Mouse (Mus musculus): ENCODE results near the gene Mrps7. TPM values are rescaled to one million over a fixed set of nuclear protein-coding genes. Genes with fewer than 3 reads are reported as not detected.

The Mrps7 gene
- total RNA-seq, 1 experiment from 2014 or later = 23.5 TPM

DNA sequence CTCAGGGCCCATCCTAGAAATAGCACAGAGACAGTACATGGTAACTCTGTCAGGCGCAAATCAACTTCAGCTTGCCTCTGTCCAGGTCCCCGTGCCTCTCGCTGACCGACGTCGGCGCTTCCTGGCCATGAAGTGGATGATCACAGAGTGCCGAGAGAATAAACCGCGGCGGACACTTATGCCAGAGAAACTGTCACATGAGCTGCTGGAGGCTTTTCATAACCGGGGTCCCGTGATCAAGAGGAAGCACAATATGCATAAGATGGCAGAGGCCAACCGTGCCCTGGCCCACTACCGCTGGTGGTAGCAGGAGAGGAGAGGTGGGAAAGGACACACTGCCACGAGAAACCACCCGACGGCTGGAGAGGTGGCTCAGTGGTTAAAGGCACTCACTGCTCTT is 3.0 kb downstream of the Mrps7 start:
- no peak for ATAC-seq (ENCODE audit: extremely low read depth, insufficient number of reproducible peaks, low FRiP score, poor library complexity, severe bottlenecking)

DNA sequence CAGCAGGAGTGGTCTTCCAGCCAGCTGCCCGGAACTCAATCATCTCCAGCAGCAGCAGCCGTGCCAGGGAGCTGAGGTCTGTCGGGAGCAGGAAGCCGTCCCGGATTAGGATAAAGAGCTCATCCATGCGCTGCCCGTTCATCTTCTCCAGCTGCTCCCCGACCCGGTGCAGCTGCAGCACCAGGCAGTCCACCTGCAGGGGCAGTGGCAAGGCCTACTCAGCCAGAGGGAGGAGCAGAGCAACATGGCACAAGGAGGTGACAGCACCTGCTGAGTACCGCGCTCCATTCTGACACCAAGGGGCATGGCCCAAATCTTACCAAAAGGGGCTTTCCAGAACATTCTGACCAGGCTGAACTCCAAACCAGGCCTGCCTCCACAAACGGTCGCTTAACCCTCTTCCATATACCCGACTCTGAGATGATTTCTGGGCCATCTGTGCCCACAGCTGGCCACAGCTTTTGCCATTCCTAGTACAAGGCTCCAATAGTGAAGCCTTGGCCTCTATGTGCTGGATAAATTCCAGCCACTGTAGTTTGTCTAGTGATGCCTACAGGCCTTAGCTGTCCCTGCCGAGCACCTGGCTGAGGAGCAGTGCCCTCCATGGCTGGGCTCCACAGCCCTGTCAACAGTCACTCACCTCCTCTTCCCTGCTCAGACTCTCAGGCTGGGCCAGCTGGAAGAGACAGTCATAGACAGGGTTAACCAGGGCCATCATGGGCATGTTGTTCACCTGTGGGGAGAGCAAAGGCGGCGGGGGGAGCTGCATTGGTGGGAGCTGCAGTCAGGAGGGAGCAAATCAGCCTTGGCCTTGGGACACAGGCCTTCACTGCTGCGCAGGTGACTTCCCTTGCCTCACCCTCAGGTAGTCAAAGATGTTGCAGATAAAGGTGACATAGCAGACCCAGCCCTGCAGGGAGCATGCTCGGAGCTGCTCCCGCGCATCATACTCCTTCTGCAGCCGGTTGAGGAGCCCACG is 5.0 kb downstream of the Mrps7 start:
- no peak for ATAC-seq (ENCODE audit: extremely low read depth, insufficient number of reproducible peaks, low FRiP score, poor library complexity, severe bottlenecking)

DNA sequence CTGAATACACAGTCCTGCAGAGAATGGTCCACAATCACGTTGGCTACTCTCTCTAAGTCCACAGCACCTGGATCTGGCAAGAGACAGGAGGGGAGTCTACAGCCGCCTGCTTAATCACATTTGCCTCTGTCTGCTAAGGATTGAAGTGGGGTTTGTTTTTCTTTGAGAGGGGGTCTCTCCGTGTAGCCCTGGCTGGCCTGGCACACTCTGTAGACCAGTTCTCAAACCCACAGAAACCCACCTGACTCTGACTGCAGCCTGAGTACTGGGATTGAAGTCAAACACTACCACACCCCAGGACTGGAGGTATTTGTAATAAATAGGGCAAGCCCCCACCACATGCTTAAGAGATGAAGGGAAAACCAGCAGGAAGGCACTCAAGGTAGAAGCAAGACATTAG is 5.9 kb downstream of the Mrps7 start:
- no peak for ATAC-seq (ENCODE audit: extremely low read depth, insufficient number of reproducible peaks, low FRiP score, poor library complexity, severe bottlenecking)

DNA sequence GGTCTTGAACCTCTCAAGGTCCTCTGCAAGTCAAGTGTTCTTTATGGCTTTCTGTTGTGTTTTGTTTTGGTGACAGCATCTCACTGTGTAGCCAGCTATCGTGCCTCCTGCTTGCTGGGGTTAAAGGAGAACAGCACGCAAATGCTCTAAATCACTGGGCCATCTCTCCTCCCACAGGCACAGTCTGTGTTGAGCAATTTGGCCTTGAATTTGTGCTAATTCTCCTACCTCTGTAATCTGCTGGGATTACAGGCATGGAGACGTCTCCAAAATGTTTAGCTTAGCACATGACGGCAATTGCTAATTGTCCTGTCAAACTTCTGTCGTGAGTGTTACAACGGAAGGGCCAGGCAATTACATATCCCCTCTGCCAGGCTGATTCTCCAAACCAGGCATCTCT is 7.4 kb downstream of the Mrps7 start:
- ATAC-seq (ENCODE audit: extremely low read depth, insufficient number of reproducible peaks, low FRiP score, poor library complexity, severe bottlenecking) = no peak

DNA sequence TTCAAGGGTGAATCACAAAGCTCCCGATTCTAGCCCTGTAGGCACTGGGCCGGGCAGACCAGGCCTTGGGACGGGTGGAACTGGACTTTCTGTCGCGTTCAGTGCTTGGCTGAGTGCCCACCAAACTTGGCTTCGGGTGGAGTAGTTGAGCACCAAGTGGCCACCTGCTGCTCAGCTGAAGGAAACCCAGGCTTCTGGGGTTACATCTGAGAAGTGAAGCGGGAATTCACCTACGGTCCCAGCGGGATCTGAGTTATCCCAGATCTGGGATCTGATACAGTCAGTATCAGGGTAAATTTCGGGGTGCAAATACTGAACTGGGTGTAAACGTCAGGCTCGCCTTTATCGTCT is 8.3 kb downstream of the Mrps7 start:
- no peak for ATAC-seq (ENCODE audit: extremely low read depth, insufficient number of reproducible peaks, low FRiP score, poor library complexity, severe bottlenecking)

DNA sequence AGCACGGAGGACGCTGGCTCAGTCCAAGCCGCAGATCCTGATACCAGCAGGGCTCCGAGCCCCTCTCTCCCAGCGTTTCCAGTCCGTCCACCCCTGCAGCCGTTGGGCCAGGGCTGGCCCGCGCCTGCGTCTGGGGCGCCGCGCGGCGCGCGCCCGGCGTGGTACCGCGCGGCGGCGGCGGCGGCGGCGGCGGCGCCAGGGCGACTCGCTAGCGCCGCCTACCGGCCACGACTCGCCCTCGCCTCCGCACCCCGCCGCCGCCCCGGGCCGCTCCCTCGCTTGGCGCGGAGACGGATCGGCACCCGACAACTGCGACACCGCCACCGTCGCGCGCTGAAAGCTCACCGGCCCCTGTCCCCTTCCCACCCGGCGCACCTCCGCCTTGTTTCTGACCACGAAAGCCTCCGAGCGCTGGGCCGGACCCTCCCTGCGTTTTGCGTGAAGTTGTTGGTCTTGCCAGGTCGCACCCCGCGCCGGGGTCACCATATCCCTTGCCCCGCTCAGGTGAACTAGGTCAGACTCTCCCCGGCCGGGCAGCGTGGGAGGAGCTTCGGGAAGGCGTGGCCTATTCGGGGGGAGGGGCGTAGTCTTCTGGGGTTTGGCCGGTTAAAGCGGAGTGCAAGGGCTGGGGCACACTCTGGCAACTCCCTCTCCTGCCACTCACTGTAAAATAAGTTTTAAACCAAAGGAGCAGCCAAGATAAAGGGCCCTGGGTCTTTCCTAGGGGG is 8.8 kb downstream of the Mrps7 start, which contains the start of gene Mif4gd:
Gene Mif4gd (minus strand): TSS at position 560 of the 728 bp plus-strand sequence.
- ATAC-seq (ENCODE audit: extremely low read depth, insufficient number of reproducible peaks, low FRiP score, poor library complexity, severe bottlenecking) = peak; percentile 87

DNA sequence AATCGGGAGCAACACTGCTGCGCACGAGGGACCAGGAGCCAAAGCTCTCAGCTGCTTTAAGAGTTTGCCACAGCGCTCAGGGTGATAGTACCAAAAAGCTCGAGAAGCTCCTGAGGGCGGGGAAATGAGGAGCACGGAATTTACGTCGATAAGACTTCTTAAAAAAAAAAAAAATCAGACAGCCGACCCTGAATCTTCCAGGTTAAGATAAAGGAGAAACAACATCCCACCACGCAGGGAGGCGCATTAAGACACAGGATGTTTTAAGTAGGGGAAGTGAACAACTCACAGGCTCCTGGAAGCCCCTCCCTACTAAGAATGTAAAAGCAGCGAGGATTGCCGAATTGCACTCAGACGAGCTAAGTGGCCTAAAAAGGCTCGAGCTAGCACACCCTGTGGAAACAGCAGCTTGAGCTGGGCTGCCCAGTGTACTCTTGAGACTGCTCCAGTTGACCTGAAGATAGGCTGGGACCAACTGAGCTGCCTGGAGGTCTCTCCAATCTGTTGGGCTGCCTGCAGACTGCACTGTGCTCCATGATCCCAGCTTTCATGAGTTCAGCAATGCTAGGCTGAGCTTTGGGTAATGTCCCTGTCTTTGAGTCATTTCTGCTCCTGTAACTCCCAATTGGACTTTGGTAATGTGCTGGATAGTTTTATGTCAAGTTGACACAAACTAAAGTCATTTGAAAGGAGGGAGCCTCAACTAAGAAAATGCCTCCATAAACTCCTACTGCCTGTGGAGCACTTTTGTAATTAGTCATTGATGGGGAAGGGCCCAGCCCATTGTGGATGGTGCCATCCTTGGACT is 9.6 kb downstream of the Mrps7 start:
- 0 out of 2 replicates have a peak, but pooled peaks have one; percentile 10 for ATAC-seq (ENCODE audit: extremely low read depth, insufficient number of reproducible peaks, low FRiP score, poor library complexity, severe bottlenecking)

DNA sequence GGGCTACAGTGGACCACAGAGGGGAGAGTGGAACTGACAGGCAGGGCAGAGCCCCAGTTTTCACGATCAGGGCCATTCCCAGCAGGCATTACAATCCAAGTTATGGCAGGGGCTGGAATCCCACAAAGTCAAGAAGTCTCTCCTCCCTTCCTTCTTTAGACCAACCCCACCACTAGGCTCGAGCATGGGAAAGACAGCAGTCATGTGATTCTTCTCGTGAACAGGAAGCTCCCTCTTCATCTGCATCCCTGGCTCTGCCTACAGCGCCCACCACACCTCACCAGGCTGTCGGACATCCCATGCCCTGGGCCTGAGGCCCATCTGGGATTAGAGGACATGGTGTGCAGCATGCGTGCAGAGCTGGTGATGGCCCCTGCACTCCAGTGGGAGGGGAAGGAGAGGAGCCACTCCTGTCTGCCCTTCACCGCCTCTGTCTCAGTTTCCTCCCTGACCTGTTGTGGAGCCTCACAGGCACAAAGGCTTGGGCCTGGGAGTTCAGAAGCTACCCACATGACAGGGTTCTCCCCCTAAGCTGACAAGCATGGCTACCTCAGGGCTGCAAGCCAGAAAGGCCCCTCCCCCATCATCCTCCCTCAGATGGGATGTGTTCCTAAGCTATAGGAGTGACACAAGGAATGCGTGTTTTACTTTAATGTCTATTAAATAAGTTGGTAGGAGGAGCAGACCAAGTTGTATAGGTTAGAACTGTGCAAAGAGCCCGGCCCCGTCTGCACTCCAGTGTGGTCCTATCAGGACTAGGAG is 10.8 kb downstream of the Mrps7 start:
- ATAC-seq (ENCODE audit: extremely low read depth, insufficient number of reproducible peaks, low FRiP score, poor library complexity, severe bottlenecking) = no peak

DNA sequence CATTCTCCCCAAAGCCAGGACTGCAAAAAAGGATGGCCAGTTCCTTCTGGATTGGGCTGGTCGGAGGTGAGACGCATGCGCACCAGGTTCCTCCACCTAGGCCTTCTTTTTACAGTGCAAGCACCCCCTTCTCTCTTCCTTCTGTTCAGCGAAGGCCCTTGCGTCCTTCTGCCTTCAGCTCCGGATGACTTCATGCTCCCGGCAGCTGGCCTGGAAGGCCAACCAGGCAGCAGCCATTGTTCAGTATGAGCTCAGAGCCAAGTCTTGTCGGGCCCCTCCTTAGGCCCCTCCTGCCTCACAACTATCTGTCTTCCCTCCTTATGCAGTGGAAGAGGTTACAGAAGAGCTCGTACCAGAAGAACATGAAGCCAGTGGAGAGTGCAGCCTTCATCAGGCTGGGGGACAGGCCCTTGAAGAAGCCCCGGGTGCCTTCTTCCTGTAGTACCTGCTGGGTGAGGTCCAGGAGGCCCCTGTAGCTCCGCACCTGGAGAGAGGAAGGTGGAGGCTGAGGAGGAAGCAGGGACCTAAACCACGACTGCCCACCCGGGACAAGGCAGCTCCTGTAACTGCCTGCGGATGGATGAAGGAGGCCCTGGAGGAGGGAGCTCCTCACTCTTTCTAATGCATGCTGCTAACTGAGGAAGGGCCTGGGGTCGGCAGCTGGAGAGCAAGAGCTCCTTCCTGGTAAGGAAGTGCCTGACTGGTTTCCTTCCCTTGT is 11.5 kb downstream of the Mrps7 start:
- ATAC-seq (ENCODE audit: extremely low read depth, insufficient number of reproducible peaks, low FRiP score, poor library complexity, severe bottlenecking) = no peak

DNA sequence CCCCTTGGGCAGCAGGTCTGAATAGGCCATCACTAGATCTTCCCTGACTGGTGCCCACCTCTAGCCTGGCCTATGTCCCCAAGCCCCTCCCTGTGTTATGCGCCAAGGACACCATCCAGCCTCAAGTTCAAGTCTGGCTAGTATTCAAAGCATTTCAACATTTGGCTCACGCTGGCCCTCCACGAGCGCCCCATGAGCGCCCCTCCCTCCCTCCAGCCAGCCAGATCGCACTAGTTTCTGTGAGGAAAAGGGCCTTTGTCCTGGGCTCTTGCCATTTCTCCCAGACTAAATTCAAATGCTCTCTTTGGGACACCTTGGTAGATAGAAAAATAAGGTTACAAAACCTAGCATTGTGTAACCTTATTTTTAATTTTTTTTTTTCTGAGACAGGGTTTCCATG is 12.2 kb downstream of the Mrps7 start:
- no peak for ATAC-seq (ENCODE audit: extremely low read depth, insufficient number of reproducible peaks, low FRiP score, poor library complexity, severe bottlenecking)

DNA sequence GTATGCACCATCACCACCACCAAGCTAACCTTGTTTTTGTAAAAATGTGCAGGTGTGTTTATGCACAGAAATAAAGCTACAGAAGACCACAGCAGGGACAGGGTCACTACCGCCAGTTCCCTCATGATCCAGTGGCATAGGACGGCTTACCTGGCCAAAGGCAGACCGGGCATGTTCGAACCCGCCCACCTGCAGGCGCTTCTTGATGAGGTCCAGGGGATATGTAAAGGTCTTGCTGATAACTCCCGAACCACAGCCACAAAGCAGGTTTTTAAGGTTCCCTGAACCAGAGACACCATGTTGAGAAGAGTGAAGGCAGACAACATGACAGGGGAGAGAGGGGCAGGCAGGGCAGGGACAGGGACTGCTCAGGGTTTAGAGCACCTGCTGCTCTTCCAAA is 12.6 kb downstream of the Mrps7 start:
- ATAC-seq (ENCODE audit: extremely low read depth, insufficient number of reproducible peaks, low FRiP score, poor library complexity, severe bottlenecking) = no peak

DNA sequence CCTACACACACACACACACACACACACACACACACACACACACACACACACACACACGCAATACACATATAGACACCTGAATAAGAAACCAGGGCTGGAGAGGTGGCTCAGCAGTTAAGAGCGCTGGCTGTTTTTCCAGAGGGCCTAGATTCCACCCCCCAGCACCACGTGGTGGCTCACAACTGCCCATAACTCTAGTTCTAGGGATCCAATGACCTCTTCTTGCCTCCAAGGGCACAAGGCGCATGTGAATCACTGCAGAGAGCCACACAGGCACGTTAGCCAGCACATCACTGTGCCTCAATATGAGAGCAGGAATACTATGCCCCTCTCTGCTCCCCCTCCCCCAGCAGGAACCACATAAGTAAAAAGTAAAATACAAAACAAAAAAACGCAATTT is 13.2 kb downstream of the Mrps7 start:
- ATAC-seq (ENCODE audit: extremely low read depth, insufficient number of reproducible peaks, low FRiP score, poor library complexity, severe bottlenecking) = no peak

DNA sequence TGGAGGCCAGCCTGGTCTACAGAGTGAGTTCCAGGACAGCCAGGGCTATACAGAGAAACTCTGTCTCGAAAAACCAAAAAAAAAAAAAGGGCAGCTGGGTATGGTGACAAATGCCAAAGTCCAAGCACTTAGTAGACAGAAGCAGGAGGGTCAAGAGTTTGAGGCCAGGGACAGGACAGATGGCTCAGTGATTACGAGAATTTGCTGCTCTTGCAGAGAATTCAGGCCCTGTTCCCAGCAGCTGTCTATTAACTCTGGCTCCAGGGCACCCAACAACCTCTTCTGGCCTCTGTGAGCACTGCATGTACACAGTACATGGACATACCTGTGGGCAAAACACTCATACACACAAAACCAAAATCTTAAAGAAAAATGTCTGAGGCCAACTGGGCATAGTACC is 14.3 kb downstream of the Mrps7 start:
- ATAC-seq (ENCODE audit: extremely low read depth, insufficient number of reproducible peaks, low FRiP score, poor library complexity, severe bottlenecking) = no peak

DNA sequence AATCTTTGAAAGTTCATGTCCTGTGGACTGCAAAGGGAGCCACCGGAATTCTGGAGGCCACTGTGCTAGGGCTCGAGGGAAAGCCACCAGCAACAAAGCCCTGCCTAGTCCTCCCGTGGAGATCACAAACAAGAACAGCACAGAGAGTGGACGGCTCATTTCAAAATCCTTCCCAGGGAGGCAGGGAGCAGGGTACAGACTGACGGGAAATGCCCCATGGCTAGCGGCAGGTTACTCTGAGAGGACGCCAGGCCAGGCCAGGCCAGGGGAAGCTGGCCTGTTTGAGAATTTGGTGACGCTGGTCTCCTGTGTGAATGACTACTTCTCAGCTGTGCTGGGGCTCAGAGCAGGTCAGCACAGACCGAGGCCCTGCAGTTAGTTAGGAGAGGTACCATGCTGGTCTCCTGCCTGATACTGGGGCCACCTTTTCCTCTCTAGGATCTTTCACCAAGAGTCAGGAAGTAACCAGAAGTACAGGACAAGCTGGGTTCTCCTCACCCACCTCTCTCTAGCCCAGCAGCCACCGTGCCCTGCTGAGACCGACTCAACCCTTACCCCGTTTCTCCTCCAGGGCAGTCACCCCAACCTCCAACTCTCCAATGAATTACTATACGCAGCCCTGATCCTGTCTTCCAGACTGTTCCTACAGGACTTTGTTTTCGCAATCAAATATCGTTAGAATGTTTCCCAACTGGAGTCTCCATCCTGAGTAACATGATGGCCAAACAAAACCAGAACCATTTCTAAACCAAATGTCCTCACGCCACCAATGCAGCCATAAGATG is 15.2 kb downstream of the Mrps7 start:
- no peak for ATAC-seq (ENCODE audit: extremely low read depth, insufficient number of reproducible peaks, low FRiP score, poor library complexity, severe bottlenecking)

DNA sequence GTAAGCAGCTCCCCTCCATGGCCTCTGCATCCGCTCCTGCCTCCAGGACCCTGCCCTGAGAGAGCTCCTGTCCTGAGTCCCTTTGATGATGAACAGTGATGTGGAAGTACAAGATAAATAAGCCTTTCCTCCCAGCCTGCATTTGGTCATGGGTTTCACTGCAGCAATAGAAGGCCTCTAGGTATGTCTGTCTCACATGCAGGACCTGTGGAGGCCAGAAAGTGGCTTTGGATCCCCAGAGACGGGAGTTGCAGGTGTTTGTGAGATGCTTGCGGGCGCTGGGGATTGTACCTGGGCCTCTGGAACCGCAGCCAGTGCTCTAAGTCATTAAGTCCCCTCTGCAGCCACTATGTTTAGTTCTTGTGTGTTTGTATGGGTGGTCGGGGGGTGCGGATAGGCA is 16.2 kb downstream of the Mrps7 start:
- no peak for ATAC-seq (ENCODE audit: extremely low read depth, insufficient number of reproducible peaks, low FRiP score, poor library complexity, severe bottlenecking)

DNA sequence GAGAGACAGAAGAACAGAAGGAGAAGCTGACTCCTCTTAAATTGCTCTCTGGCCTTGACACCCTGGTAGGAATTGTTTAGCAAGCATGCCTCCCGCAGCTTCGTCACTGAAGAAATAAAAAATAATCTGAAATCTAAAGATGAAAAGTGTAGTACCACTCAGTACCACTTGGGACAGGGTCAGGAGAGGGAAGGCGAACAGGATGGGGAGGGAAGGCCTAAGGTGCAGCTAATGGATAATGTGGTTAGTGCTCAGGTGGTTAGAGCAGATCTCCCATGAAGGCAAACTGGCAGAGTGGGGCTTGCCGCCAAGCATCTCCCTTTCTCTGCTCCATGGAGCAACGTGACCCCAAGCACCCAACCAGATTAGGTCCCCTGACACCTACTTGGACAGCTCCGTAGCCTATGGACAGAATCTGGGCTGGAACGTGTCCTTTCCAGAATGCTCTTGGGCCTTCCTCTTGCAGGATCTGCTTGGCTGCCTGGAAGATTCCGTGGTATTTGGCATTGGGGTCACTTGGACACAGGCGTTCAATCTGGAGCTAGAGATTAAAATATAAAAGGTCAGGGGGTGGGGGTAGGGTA is 19.9 kb downstream of the Mrps7 start:
- ATAC-seq (ENCODE audit: extremely low read depth, insufficient number of reproducible peaks, low FRiP score, poor library complexity, severe bottlenecking) = no peak

DNA sequence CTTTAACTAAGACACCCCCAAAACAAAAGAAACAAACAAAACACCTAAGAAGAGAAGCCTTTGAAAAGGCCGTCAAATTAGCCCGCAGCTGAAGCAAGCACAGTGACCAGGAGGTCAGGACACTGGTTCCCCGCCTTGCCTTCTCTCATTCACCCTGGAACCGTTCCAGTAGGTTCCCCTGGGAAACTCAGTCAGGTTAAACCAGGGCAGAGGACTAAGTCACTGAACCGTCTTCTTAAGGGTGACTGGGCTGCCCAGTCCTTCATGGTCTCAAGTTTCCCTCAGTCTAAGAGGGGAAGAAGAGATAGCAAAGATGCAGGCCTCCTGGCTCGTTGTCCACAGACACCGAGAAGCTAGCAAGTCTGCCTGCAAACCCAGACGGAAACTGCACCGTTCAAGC is 22.2 kb downstream of the Mrps7 start:
- ATAC-seq (ENCODE audit: extremely low read depth, insufficient number of reproducible peaks, low FRiP score, poor library complexity, severe bottlenecking) = no peak
